Mouse (Mus musculus) embryonic facial prominence, embryonic 12.5 days (tissue): ENCODE measurements at regions not wholly inside any gene's neighbourhood (a gene's known extent, or its start where the extent isn't known, plus 50 kb on each side); places are given as distances from the start of the nearest gene placed in this dataset.

Source experiments
- ATAC-seq: fragments of 200-750 bp; cut with Nextera tagmentation; 2 replicates; pipeline ENCODE4 v1.8.0; 2017; ENCODE audit not compliant: insufficient number of reproducible peaks, insufficient read depth, low FRiP score, low TSS enrichment
- H3K27ac ChIP-seq: fragments of 300-500 bp; sonication (generic); 2 replicates; pipeline ENCODE4 v1.5.1; 2016; ENCODE audit warnings: mild to moderate bottlenecking
- H3K27me3 ChIP-seq: fragments of 300-500 bp; sonication (generic); 2 replicates; pipeline ENCODE4 v1.6.1; 2016; ENCODE audit warnings: mild to moderate bottlenecking, moderate library complexity
- H3K36me3 ChIP-seq: fragments of 300-500 bp; sonication (generic); 2 replicates; pipeline ENCODE4 v1.6.1; 2016; ENCODE audit warnings: mild to moderate bottlenecking
- H3K4me1 ChIP-seq: fragments of 300-500 bp; sonication (generic); 2 replicates; pipeline ENCODE4 v1.6.1; 2016
- H3K4me2 ChIP-seq: fragments of 300-500 bp; sonication (generic); replicated peaks from 2 replicates; pipeline ENCODE4 v1.6.1; 2016; ENCODE audit warnings: mild to moderate bottlenecking, moderate library complexity
- H3K4me3 ChIP-seq: fragments of 300-500 bp; sonication (generic); 2 replicates; pipeline ENCODE4 v1.5.1; 2016; ENCODE audit warnings: mild to moderate bottlenecking
- H3K9ac ChIP-seq: fragments of 300-500 bp; sonication (generic); 2 replicates; pipeline ENCODE4 v1.6.1; 2016; ENCODE audit warnings: mild to moderate bottlenecking, moderate library complexity
- H3K9me3 ChIP-seq: fragments of 300-500 bp; sonication (generic); 2 replicates; pipeline ENCODE4 v1.6.1; 2016; ENCODE audit warnings: mild to moderate bottlenecking, moderate library complexity
- WGBS: fragments of 180-500 bp; shearing (Covaris S2); methylation state at CpG from one replicate; pipeline ENCODE4 v1.1.7; 2016; 5-methylcytosine and 5-hydroxymethylcytosine counted together

DNA sequence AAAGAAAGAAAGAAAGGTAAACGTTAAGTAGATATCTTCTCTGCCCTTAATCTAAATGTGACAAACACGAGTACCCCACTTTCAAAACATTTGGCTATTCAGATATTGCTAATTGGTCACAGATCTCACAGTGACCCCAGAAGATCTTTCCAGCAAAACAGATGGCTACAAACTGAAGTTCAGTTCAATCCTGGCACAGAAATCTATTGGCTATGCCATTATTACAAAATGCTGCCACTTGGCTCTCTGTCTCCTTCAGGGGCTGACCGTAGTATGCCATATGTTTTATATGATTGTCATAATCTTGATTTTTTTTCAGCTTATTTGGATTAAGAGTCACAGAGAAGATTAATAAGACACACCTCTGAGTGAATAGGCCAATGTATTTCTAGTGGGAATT lies 873.2 kb downstream of the Slc22a22 start:
- no peaks in the 10 kb centered on the region for H3K36me3 ChIP-seq
- no peak overlapping the region for H3K27ac ChIP-seq
- H3K9me3 ChIP-seq, result no peaks in the 10 kb centered on the region
- 83% methylated on average over 3 of the region's 3 CpGs for WGBS
- no peak overlapping the region for H3K4me2 ChIP-seq
- H3K27me3 ChIP-seq, result no peaks in the 10 kb centered on the region
- no peak overlapping the region for H3K4me3 ChIP-seq
- H3K9ac ChIP-seq, result no peak overlapping the region
- no peaks in the 10 kb centered on the region for H3K4me1 ChIP-seq
- ATAC-seq, result no peak

DNA sequence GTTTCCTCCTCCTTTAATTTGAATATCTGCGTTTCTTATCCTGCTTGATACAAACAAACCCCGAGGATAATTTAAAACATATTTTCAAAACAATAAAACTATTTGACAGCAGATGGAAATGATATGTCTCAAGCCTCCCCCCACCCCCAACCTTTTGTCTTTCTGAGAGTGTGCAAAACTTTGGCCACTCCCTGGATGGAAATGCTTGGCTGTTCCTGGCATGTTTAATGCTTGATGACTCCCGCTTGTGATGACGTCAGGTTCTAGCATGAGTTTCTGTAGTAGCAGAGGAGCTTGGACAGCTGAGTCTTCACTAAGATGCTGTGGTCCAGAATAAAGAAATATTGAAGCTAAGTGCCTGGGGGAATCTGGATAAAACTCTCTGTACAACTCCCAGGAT lies 884.8 kb downstream of the Slc22a22 start:
- H3K36me3 ChIP-seq, result no peaks in the 10 kb centered on the region
- no peaks in the 10 kb centered on the region for H3K27me3 ChIP-seq
- no peaks in the 10 kb centered on the region for H3K9me3 ChIP-seq
- WGBS, result 54% methylated on average over 4 of the region's 4 CpGs
- no peak overlapping the region for H3K27ac ChIP-seq
- no peak for ATAC-seq
- no peak overlapping the region for H3K4me2 ChIP-seq
- H3K4me3 ChIP-seq, result no peak overlapping the region
- H3K4me1 ChIP-seq, result no peaks in the 10 kb centered on the region
- no peak overlapping the region for H3K9ac ChIP-seq

- WGBS, result 49% methylated on average over 3 of the region's 3 CpGs
- ATAC-seq, result no peak
- H3K27me3 ChIP-seq, result no peaks in the 10 kb centered on the region
- no peaks in the 10 kb centered on the region for H3K36me3 ChIP-seq
- H3K4me1 ChIP-seq, result no peaks in the 10 kb centered on the region
- H3K4me2 ChIP-seq, result no peak overlapping the region
- no peaks in the 10 kb centered on the region for H3K9me3 ChIP-seq
- no peak overlapping the region for H3K4me3 ChIP-seq
- no peak overlapping the region for H3K27ac ChIP-seq
- no peak overlapping the region for H3K9ac ChIP-seq
Observed at GRCm38 (mm10) chr15:56580745-56581515, 896.5 kb downstream of the Slc22a22 start.

- no peaks in the 10 kb centered on the region for H3K4me1 ChIP-seq
- no peaks in the 10 kb centered on the region for H3K9me3 ChIP-seq
- H3K9ac ChIP-seq, result no peak overlapping the region
- no peaks in the 10 kb centered on the region for H3K27me3 ChIP-seq
- ATAC-seq, result no peak
- H3K4me2 ChIP-seq, result no peak overlapping the region
- WGBS, result 60% methylated on average over 2 of the region's 2 CpGs
- H3K4me3 ChIP-seq, result no peak overlapping the region
- H3K27ac ChIP-seq, result no peak overlapping the region
- H3K36me3 ChIP-seq, result no peaks in the 10 kb centered on the region
Observed at GRCm38 (mm10) chr15:56563192-56563591, 914.2 kb downstream of the Slc22a22 start.

DNA sequence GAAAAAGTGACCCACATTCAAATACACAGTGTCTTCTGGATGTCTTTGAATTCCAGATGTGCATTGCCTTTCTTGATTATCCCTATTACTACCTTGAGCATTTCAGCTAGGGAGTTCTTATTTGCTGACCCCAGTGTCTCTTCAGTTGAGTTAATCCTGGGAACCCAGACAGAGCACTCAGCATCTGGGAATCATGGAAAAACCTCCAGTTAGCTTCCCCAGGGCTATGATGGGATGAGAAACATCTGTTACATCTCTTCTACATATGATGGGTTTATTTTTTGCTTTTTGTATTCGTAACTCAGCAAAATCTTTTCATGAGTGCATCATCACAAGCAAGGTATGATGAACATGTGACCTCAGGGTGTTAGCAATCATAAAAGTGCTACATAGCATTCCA lies 914.6 kb downstream of the Slc22a22 start:
- Histone ChIP-seq H3K27ac (no peak overlapping the region), H3K36me3 (no peaks in the 10 kb centered on the region), H3K9ac (no peak overlapping the region), H3K4me3 (no peak overlapping the region), H3K4me1 (no peaks in the 10 kb centered on the region), H3K4me2 (no peak overlapping the region), H3K27me3 (no peaks in the 10 kb centered on the region), H3K9me3 (no peaks in the 10 kb centered on the region)
- ATAC-seq, result no peak
- 52% methylated on average over 1 of the region's 1 CpGs for WGBS

DNA sequence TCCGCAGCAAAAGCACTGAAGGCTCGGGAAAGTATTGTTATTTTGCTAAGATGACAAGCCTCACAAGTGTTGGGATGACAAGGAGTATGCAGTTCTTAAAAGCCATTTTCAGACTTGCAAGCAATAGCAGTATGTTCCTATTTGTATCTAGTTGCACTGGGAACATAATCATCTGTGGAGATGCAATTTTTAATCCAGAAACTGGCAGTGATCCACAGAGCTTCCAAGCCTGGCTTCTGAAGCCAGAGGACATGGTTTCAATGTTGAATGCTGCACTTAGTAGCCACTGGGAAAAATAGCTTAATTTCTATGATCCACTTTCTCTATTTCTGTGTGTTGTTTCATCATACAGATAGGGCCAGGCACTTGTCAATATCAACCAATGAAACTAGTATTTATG lies 915.3 kb downstream of the Slc22a22 start:
- H3K4me1 ChIP-seq, result no peaks in the 10 kb centered on the region
- no peak overlapping the region for H3K4me3 ChIP-seq
- no peak overlapping the region for H3K4me2 ChIP-seq
- ATAC-seq, result no peak
- H3K9ac ChIP-seq, result no peak overlapping the region
- H3K27ac ChIP-seq, result no peak overlapping the region
- no peaks in the 10 kb centered on the region for H3K36me3 ChIP-seq
- no peaks in the 10 kb centered on the region for H3K9me3 ChIP-seq
- 90% methylated on average over 2 of the region's 2 CpGs for WGBS
- H3K27me3 ChIP-seq, result no peaks in the 10 kb centered on the region

DNA sequence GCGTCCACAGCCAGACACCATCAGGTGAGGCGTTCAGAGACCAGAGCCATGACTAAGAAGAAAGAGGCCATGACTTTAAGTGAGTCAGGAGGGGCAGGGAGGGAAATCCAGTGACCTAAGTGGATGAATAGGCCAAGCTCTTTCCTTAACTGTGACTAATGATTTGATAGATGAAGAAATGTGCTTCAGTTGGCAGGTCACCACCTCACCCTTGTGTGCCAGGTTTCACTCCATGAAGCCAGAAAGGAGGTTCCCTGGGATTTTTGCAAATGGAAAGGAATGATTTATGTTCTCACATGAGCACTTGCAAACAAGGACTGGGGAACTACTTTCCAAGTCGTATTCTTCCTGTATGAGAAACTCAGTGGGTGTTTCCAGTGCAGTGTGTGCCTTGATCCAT lies 923.0 kb downstream of the Slc22a22 start:
- Histone ChIP-seq H3K4me3 (no peak overlapping the region), H3K9me3 (no peaks in the 10 kb centered on the region), H3K4me2 (no peak overlapping the region), H3K36me3 (no peaks in the 10 kb centered on the region), H3K4me1 (no peaks in the 10 kb centered on the region), H3K27me3 (no peaks in the 10 kb centered on the region), H3K9ac (no peak overlapping the region), H3K27ac (no peak overlapping the region)
- ATAC-seq, result no peak
- 85% methylated on average over 3 of the region's 3 CpGs for WGBS

DNA sequence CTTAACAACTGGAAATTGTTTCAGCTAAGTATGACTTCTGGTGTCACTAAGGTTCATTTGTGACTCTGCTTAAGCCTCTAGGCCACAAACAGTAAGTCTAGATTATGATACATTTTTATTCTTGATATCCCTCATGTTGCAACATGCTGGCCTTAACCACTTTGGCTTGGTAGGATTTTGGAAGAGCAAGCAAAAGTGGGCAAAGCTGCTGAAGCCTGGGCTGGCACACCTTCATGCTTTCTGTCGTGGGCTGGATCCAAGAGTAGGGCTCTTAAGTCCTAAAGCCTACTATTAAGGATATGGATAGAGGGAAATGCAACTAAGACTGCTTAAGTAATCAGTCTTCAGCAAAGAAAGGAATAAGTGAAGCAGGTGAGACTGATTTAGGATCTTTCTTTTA lies 923.6 kb downstream of the Slc22a22 start:
- Histone ChIP-seq H3K9me3 (no peaks in the 10 kb centered on the region), H3K4me3 (no peak overlapping the region), H3K36me3 (no peaks in the 10 kb centered on the region), H3K4me2 (no peak overlapping the region), H3K9ac (no peak overlapping the region), H3K4me1 (no peaks in the 10 kb centered on the region), H3K27ac (no peak overlapping the region), H3K27me3 (no peaks in the 10 kb centered on the region)
- ATAC-seq, result no peak
- WGBS, result 63% methylated on average over 1 of the region's 1 CpGs

DNA sequence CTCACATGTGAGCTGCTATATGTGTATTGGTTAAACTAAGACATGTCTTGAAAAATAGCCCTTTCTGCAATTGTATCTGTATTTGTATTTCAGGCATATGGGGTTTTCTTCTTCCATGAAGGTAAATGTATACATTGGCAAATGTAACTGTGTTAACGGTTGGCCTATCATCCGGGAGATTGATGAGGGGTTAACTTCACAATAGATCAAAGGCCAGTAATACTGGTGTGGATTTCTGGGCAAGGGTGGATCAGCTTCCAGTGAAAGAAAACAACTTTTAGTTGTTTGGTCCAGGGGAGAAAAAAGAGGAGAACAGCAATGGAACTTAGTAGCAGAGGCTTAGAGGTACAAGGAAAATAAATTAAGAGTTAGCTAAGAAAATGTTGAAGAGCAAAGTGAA lies 945.9 kb downstream of the Slc22a22 start:
- Histone ChIP-seq H3K4me2 (no peak overlapping the region), H3K27ac (no peak overlapping the region), H3K36me3 (no peaks in the 10 kb centered on the region), H3K27me3 (no peaks in the 10 kb centered on the region), H3K4me1 (no peaks in the 10 kb centered on the region; the same call in 1 of the 2 replicates), H3K9me3 (no peaks in the 10 kb centered on the region), H3K9ac (no peak overlapping the region), H3K4me3 (no peak overlapping the region)
- WGBS, result 40% methylated on average over 2 of the region's 2 CpGs
- no peak for ATAC-seq

DNA sequence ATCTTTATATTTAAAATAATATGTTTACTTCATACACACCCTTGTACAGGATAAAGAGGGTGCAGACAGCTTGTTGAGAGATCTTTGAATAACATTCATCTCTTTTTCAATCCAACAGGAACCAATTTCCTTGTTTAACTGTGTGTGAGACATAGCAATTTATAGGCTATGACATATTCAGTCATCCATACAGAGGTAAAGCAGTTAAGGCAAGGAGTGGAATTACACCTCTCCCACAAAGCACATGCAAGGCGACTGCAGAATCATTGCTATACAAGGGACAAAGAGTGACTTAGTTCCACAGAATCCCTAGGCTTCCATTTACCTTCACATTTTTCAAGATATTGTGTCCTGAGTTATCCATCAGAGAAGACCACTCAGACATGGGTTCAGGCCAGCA lies 959.0 kb downstream of the Slc22a22 start:
- no peaks in the 10 kb centered on the region for H3K36me3 ChIP-seq
- H3K9me3 ChIP-seq, result no peaks in the 10 kb centered on the region
- H3K27me3 ChIP-seq, result no peaks in the 10 kb centered on the region
- WGBS, result 73% methylated on average over 1 of the region's 1 CpGs
- ATAC-seq, result no peak
- H3K4me2 ChIP-seq, result no peak overlapping the region
- H3K27ac ChIP-seq, result no peak overlapping the region
- H3K4me3 ChIP-seq, result no peak overlapping the region
- H3K4me1 ChIP-seq, result no peaks in the 10 kb centered on the region
- no peak overlapping the region for H3K9ac ChIP-seq

DNA sequence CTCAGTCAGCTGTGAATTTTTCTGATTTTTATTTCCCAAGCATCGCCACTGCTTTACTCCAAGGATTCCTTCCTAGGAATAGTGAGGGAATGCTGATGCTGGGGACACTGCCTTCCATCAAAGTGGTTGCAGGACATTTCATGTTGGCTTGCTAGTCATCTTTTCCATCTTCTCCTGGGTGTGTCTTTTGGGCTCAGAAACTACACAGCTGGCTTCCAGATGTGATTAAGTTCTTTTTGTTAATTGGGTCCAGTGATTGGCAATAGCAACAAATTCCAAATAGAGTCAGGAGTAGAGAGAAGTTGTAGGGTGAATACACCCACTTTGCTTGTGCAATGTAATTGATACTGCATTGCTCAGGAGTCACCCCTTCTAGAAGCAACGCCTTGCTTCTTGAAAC lies 961.3 kb downstream of the Slc22a22 start:
- no peaks in the 10 kb centered on the region for H3K36me3 ChIP-seq
- WGBS, result 73% methylated on average over 2 of the region's 2 CpGs
- ATAC-seq, result no peak

GRCm38 (mm10) chr15:56498774-56499173 lies 978.7 kb downstream of the Slc22a22 start:
- Histone ChIP-seq H3K4me1 (no peaks in the 10 kb centered on the region), H3K27me3 (no peaks in the 10 kb centered on the region), H3K4me2 (no peak overlapping the region), H3K4me3 (no peak overlapping the region), H3K9me3 (no peaks in the 10 kb centered on the region), H3K36me3 (no peaks in the 10 kb centered on the region), H3K27ac (no peak overlapping the region), H3K9ac (no peak overlapping the region)
- ATAC-seq, result no peak
- 72% methylated on average over 3 of the region's 3 CpGs for WGBS

More for the DNA sequence above, 961.3 kb downstream of the Slc22a22 start:
- no peaks in the 10 kb centered on the region for H3K27me3 ChIP-seq
- H3K4me3 ChIP-seq, result no peak overlapping the region
- H3K9ac ChIP-seq, result no peak overlapping the region
- H3K4me1 ChIP-seq, result no peaks in the 10 kb centered on the region
- H3K27ac ChIP-seq, result no peak overlapping the region
- H3K9me3 ChIP-seq, result no peaks in the 10 kb centered on the region
- H3K4me2 ChIP-seq, result no peak overlapping the region
